Mouse (Mus musculus) CH12.LX (cell line): ENCODE measurements at regions not wholly inside any gene's neighbourhood (a gene's known extent, or its start where the extent isn't known, plus 50 kb on each side); places are given as distances from the start of the nearest gene placed in this dataset.

Experiments
- CTCF ChIP-seq, 2 experiments: IDR thresholded peaks in 1 of 2; conservative IDR thresholded peaks in 1 of 2; 2 replicates each; pipeline ENCODE4 v1.5.1; 2011 to 2012; ENCODE audit warnings: low read depth in 2 of 2, low read length in 2 of 2, improper control_type of control experiment in 1 of 2, inconsistent platforms in 1 of 2, mild to moderate bottlenecking in 1 of 2, moderate library complexity in 1 of 2
- IRF4 ChIP-seq: IDR thresholded peaks from 2 replicates; pipeline ENCODE4 v1.6.1; 2014; ENCODE audit warnings: low read depth, mild to moderate bottlenecking, inconsistent platforms, low read length, improper control_type of control experiment
- MAFK ChIP-seq: IDR thresholded peaks from 2 replicates; pipeline ENCODE4 v1.6.1; 2011; ENCODE audit warnings: low read length, improper control_type of control experiment; ENCODE audit not compliant: insufficient replicate concordance
- MAX ChIP-seq: IDR thresholded peaks from 2 replicates; pipeline ENCODE4 v1.6.1; 2011; ENCODE audit warnings: low read length, improper control_type of control experiment
- MAZ ChIP-seq: IDR thresholded peaks from 2 replicates; pipeline ENCODE4 v1.6.1; 2012; ENCODE audit warnings: low read depth, mild to moderate bottlenecking, inconsistent platforms, low read length, improper control_type of control experiment, moderate library complexity
- POLR2A ChIP-seq: IDR thresholded peaks from 2 replicates; pipeline ENCODE4 v1.6.1; 2011; ENCODE audit warnings: low read depth, mild to moderate bottlenecking, improper control_type of control experiment, low read length
- POLR2AphosphoS2 ChIP-seq: IDR thresholded peaks from 2 replicates; pipeline ENCODE4 v1.6.1; 2011; ENCODE audit warnings: low read depth, low read length, improper control_type of control experiment
- TBP ChIP-seq: conservative IDR thresholded peaks from 2 replicates; pipeline ENCODE4 v1.6.1; 2011; ENCODE audit warnings: low read depth, low read length, improper control_type of control experiment
- USF1 ChIP-seq: IDR thresholded peaks from 2 replicates; pipeline ENCODE4 v1.6.1; 2014; ENCODE audit warnings: low read depth, mild to moderate bottlenecking, inconsistent platforms, low read length, improper control_type of control experiment
- ZNF384 ChIP-seq: IDR thresholded peaks from 2 replicates; pipeline ENCODE4 v1.6.1; 2012; ENCODE audit warnings: low read depth, low read length, improper control_type of control experiment, inconsistent platforms

DNA sequence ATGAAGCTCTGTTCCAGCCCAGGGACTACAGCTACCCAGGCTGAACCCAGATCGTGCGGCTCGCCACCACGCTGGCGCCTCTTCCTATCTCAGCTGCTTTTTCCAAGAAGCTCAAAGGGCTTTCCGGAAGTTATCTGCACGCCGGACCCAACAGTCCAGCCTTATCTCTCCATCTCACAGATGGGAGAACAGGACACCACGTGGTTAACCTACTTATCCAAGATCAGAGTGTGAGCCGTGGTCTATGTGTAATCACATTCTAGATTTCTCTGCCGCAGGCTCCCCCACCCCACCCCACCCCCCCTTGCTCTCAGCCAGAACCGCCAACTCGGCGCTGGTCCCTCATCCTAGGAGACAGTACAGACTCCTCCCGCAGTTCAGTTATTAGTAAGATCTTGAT, 522.4 kb downstream of the Med13l start:
- TF ChIP-seq POLR2AphosphoS2 (no peak), TBP (no peak), POLR2A (no peak), MAZ (no peak), ZNF384 (no peak), IRF4 (no peak), CTCF (conservative IDR thresholded peaks at IDR 0.05 in 1 of 2, IDR thresholded peaks at IDR 0.05 in 1 of 2; ENCODE audit: low read depth in 2 of 2, low read length in 2 of 2) (no peak), MAX (no peak), MAFK (no peak), USF1 (no peak)
